Mouse (Mus musculus) embryonic facial prominence, embryonic 10.5 days (tissue): ENCODE measurements at regions not wholly inside any gene's neighbourhood (a gene's known extent, or its start where the extent isn't known, plus 50 kb on each side); places are given as distances from the start of the nearest gene placed in this dataset.
A peak's percentile ranks its signal among the peaks of the same experiment; 100 is the strongest.

Experiments
- DNase-seq: peaks from one replicate; pipeline ENCODE4 v3.0.0-alpha.2; 2017; ENCODE audit warnings: low spot score
- H3K27ac ChIP-seq: fragments of 300-500 bp; sonication (generic); replicated peaks from 2 replicates; pipeline ENCODE4 v1.5.1; 2016; ENCODE audit warnings: mild to moderate bottlenecking
- H3K27me3 ChIP-seq: fragments of 300-500 bp; sonication (generic); replicated peaks from 2 replicates; pipeline ENCODE4 v1.6.1; 2016; ENCODE audit warnings: low read depth, mild to moderate bottlenecking; ENCODE audit not compliant: poor library complexity, severe bottlenecking
- H3K36me3 ChIP-seq: fragments of 300-500 bp; sonication (generic); replicated peaks from 2 replicates; pipeline ENCODE4 v1.6.1; 2016; ENCODE audit warnings: mild to moderate bottlenecking, moderate library complexity
- H3K4me1 ChIP-seq: fragments of 300-500 bp; sonication (generic); 2 replicates; pipeline ENCODE4 v1.6.1; 2016
- H3K4me3 ChIP-seq: fragments of 300-500 bp; sonication (generic); 2 replicates; pipeline ENCODE4 v1.5.1; 2016; ENCODE audit warnings: mild to moderate bottlenecking, moderate library complexity
- H3K9me3 ChIP-seq: fragments of 300-500 bp; sonication (generic); 2 replicates; pipeline ENCODE4 v1.6.1; 2016; ENCODE audit warnings: mild to moderate bottlenecking
- WGBS: fragments of 180-500 bp; shearing (Covaris S2); methylation state at CpG from one replicate; pipeline ENCODE4 v1.1.7; 2016; 5-methylcytosine and 5-hydroxymethylcytosine counted together

DNA sequence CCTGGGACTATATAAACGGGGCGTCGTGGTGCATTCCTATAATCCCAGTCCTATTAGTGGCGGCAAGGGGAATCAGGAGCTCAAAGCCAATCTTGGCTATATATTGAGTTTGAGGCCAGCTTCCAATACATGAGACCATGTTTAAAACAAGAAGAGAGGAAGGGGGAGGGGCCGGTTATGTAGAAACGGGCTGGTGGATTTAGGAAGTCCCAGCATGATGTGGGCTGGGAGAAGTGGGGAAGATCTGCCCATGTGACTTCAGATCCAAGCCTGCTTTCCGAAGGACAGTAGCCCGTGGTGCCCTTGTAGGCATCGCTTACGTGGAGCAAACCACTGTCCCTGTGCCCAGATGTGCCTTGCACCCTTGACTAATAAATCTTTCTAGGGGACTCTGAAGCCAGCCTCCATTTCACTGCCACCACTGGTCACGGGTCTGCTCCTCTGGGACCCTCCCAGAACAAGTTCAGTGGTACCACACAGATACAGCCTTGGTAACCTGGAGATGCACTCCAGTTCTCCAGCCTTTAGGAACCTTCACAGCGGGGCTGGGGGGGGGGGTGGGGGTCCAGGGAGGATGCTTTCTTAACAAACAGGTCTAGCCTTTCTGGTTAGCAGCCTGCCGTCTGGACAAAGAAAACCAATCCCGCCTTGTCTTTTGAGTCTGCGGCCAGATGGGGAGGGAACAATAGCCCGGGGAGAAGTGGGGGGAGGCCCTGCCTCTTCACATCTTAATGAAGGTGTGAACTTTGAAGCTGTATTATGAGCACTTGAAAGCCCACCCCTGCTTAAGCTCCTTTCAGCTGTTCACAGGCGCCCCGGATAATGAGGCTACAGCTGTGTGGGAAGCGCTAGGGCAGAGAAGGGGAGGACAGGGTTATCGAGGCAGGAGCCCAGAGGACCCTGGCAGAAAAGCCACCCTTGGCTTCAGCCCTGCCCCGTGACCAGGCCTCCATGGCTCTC, 141.2 kb upstream of the Rad23b start:
- Histone ChIP-seq H3K4me1 (peaks cover 33% of the 10 kb centered on the region), H3K9me3 (no peaks in the 10 kb centered on the region), H3K27me3 (peaks cover 24% of the 10 kb centered on the region; the same call in 1 of the 2 replicates), H3K4me3 (peak overlapping the region; percentile 39), H3K27ac (peak overlapping the region; percentile 81), H3K36me3 (no peaks in the 10 kb centered on the region)
- 9% methylated on average over 21 of the region's 21 CpGs for WGBS
- DNase-seq, result peak; percentile 60

DNA sequence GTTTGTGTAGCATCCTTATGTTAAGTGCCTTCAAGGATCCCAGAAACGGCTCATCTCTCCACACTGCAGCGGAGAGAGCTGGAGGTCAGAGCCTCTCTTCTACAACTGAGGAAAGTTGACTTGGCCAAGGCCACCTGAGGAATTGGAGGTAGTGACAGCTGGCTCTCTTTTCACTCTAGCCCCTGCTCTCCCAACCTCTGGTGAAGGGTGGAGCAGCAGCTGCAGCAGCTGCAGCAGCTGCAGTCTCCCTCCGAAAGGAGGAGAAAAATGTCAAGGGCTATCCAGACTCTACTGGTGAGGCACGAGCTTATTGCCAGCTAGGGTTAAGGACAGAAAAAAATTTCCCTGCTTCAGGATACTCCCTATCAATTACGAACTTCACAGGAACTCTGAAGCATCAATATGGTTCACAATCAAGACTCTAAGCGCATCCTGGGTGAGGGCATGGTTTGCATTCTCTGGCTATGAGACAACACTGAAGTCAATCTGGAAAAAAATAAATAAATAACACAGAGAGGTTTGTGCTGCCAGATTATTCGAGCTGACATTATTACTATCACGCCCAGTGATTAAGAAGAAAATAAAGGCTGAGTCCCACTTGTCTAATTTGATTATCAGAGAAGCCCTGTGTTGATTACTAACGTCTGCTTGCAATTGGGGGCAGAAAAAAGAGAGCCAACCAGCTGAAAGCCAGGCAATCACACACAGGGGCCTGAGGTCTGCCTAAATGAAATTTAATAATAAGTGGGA, 134.2 kb upstream of the Rad23b start:
- Histone ChIP-seq H3K4me3 (no peak overlapping the region), H3K36me3 (no peaks in the 10 kb centered on the region), H3K27me3 (no peaks in the 10 kb centered on the region; the same call in 1 of the 2 replicates), H3K9me3 (no peaks in the 10 kb centered on the region), H3K4me1 (peaks cover 30% of the 10 kb centered on the region), H3K27ac (no peak overlapping the region)
- DNase-seq, result peak; percentile 14
- 49% methylated on average over 9 of the region's 9 CpGs for whole genome bisulfite sequencing

DNA sequence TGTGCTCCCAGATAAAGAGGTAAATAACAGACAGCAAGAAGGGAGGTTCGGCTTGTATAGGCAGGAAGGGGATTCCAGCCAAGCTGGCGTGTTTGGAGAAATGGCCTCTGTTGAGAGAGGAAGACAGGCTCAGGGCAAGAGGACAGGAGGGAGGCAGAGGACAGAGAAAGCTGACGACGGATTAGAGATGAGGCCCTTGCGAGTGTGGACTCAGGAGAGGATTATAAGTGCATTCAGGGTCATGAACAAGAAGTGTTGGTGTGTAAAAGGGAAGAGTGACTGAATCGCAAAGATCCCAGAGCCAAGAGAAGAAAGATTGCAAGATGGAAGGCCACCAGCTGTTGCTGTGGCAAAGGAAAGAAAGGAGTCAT, 133.7 kb upstream of the Rad23b start:
- peaks cover 30% of the 10 kb centered on the region for H3K4me1 ChIP-seq
- no peaks in the 10 kb centered on the region for H3K27me3 ChIP-seq
- no peak for DNase-seq
- H3K36me3 ChIP-seq, result no peaks in the 10 kb centered on the region
- H3K4me3 ChIP-seq, result no peak overlapping the region
- WGBS, result 40% methylated on average over 6 of the region's 6 CpGs
- no peaks in the 10 kb centered on the region for H3K9me3 ChIP-seq
- H3K27ac ChIP-seq, result 0 out of 2 replicates have a peak overlapping the region, but pooled peaks have one; percentile 1

DNA sequence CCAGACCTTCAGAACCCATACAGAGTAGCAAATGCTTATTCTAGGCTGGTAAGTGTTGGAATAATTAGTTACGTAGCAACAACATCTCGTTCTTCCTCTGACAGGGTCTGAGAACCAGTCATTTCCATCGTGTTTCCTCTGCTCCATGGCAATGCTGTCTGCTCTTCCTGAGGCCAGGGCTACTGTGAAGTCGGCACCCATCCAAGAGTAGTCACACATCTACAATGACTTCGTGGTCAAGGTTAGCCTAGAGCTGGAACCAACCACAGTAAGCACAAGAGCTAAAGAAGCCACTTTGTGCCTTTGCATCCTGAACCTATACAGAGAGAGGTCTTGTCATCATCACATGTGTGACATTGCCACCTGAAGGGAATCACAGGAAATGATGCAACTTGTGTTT, 124.1 kb upstream of the Rad23b start:
- Histone ChIP-seq H3K9me3 (no peaks in the 10 kb centered on the region), H3K27me3 (no peaks in the 10 kb centered on the region), H3K36me3 (no peaks in the 10 kb centered on the region), H3K4me1 (no peaks in the 10 kb centered on the region), H3K4me3 (no peak overlapping the region), H3K27ac (no peak overlapping the region)
- WGBS, result 83% methylated on average over 5 of the region's 5 CpGs
- no peak for DNase-seq

DNA sequence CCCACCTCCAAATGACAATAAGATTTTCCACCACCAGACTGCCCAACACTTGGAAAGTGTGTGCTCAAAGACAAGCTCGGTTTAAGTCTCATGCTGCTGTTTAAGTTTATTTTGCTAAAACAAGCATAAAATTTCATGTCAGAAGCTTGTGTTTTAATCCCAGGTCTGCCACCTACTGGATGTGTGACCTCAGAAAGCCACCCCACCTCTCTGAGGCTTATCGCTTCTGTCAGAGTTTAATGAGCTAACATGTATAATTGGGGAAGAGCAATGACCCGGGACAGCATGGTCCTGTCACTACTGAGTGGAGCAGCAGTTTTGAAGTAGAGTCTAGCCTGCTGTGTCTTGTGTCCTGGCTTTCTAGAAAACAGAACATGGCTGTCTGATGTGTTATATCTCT, 122.4 kb upstream of the Rad23b start:
- Histone ChIP-seq H3K36me3 (no peaks in the 10 kb centered on the region), H3K27ac (no peak overlapping the region), H3K27me3 (no peaks in the 10 kb centered on the region), H3K9me3 (no peaks in the 10 kb centered on the region), H3K4me3 (no peak overlapping the region), H3K4me1 (no peaks in the 10 kb centered on the region)
- no peak for DNase-seq
- WGBS, result 68% methylated on average over 3 of the region's 3 CpGs

- peak; percentile 45 for DNase-seq
- Histone ChIP-seq H3K4me3 (no peak overlapping the region), H3K27ac (no peak overlapping the region), H3K9me3 (no peaks in the 10 kb centered on the region), H3K36me3 (no peaks in the 10 kb centered on the region), H3K4me1 (no peaks in the 10 kb centered on the region), H3K27me3 (no peaks in the 10 kb centered on the region)
- 29% methylated on average over 4 of the region's 4 CpGs for WGBS
These were observed 118.3 kb upstream of the Rad23b start for GRCm38 (mm10) chr4:55231522-55231921.

- no peak for DNase-seq
- no peaks in the 10 kb centered on the region for H3K36me3 ChIP-seq
- H3K9me3 ChIP-seq, result no peaks in the 10 kb centered on the region
- H3K27ac ChIP-seq, result no peak overlapping the region
- H3K27me3 ChIP-seq, result 0 out of 2 replicates have a peak, but pooled peaks cover 5% of the 10 kb centered on the region
- no peak overlapping the region for H3K4me3 ChIP-seq
- 0 out of 2 replicates have a peak, but pooled peaks cover 4% of the 10 kb centered on the region for H3K4me1 ChIP-seq
- 74% methylated on average over 6 of the region's 6 CpGs for whole genome bisulfite sequencing
These were observed 112.0 kb upstream of the Rad23b start for GRCm38 (mm10) chr4:55237856-55238255.

- peak overlapping the region; percentile 22 for H3K27ac ChIP-seq
- 3% methylated on average over 7 of the region's 7 CpGs for WGBS
- DNase-seq, result peak; percentile 80
- H3K36me3 ChIP-seq, result no peaks in the 10 kb centered on the region
- H3K4me1 ChIP-seq, result 0 out of 2 replicates have a peak, but pooled peaks cover 9% of the 10 kb centered on the region
- H3K27me3 ChIP-seq, result 0 out of 2 replicates have a peak, but pooled peaks cover 5% of the 10 kb centered on the region
- H3K4me3 ChIP-seq, result no peak overlapping the region
- no peaks in the 10 kb centered on the region for H3K9me3 ChIP-seq
These were observed 109.4 kb upstream of the Rad23b start for GRCm38 (mm10) chr4:55240450-55240849.

- no peak for DNase-seq
- no peak overlapping the region for H3K27ac ChIP-seq
- H3K9me3 ChIP-seq, result no peaks in the 10 kb centered on the region
- H3K27me3 ChIP-seq, result 0 out of 2 replicates have a peak, but pooled peaks cover 5% of the 10 kb centered on the region
- 0 out of 2 replicates have a peak, but pooled peaks cover 9% of the 10 kb centered on the region for H3K4me1 ChIP-seq
- no peaks in the 10 kb centered on the region for H3K36me3 ChIP-seq
- H3K4me3 ChIP-seq, result no peak overlapping the region
- 85% methylated on average over 4 of the region's 4 CpGs for WGBS
These were observed 107.5 kb upstream of the Rad23b start for GRCm38 (mm10) chr4:55242331-55242730.

GRCm38 (mm10) chr4:55243091-55244058, 106.5 kb upstream of the Rad23b start:
- Histone ChIP-seq H3K27ac (no peak overlapping the region), H3K27me3 (0 out of 2 replicates have a peak, but pooled peaks cover 5% of the 10 kb centered on the region), H3K4me3 (no peak overlapping the region), H3K36me3 (no peaks in the 10 kb centered on the region), H3K4me1 (peaks cover 12% of the 10 kb centered on the region; the same call in 1 of the 2 replicates), H3K9me3 (no peaks in the 10 kb centered on the region)
- no peak for DNase-seq
- 64% methylated on average over 14 of the region's 14 CpGs for WGBS

- Histone ChIP-seq H3K27ac (no peak overlapping the region), H3K4me1 (peaks cover 14% of the 10 kb centered on the region; the same call in 1 of the 2 replicates), H3K36me3 (no peaks in the 10 kb centered on the region), H3K9me3 (no peaks in the 10 kb centered on the region), H3K4me3 (no peak overlapping the region), H3K27me3 (no peaks in the 10 kb centered on the region)
- 76% methylated on average over 10 of the region's 10 CpGs for WGBS
- no peak for DNase-seq
These were observed 104.1 kb upstream of the Rad23b start for GRCm38 (mm10) chr4:55245789-55246188.
